Mouse (Mus musculus) heart, embryonic 16.5 days (tissue): ENCODE measurements around the gene 1700086D15Rik. TPM values are rescaled to one million over a fixed set of nuclear protein-coding genes. Genes with fewer than 3 reads are reported as not detected.

Experiments used
- ATAC-seq: fragments of 200-750 bp; cut with Nextera tagmentation; replicated peaks from 2 replicates; pipeline ENCODE4 v1.8.0; 2017; ENCODE audit warnings: moderate number of reproducible peaks; ENCODE audit not compliant: insufficient read depth, low FRiP score; ENCODE audit errors: extremely low read depth
- H3K27ac ChIP-seq: fragments of 300-500 bp; sonication (generic); 2 replicates; pipeline ENCODE4 v1.5.1; 2014; ENCODE audit warnings: mild to moderate bottlenecking, low read length, control low read depth, moderate library complexity
- H3K27me3 ChIP-seq: fragments of 300-500 bp; sonication (generic); 2 replicates; pipeline ENCODE4 v1.6.1; 2014; ENCODE audit warnings: low read length, mixed read lengths; ENCODE audit not compliant: control insufficient read depth, insufficient read depth
- H3K36me3 ChIP-seq: fragments of 300-500 bp; sonication (generic); 2 replicates; pipeline ENCODE4 v1.6.1; 2014; ENCODE audit not compliant: control insufficient read depth, insufficient read depth
- H3K4me1 ChIP-seq: fragments of 300-500 bp; sonication (generic); 2 replicates; pipeline ENCODE4 v1.6.1; 2014; ENCODE audit warnings: low read length, mixed read lengths; ENCODE audit not compliant: control insufficient read depth, insufficient read depth
- H3K4me2 ChIP-seq: fragments of 300-500 bp; sonication (generic); 2 replicates; pipeline ENCODE4 v1.6.1; 2014; ENCODE audit warnings: low read depth, mild to moderate bottlenecking, control low read depth, low read length
- H3K4me3 ChIP-seq: fragments of 300-500 bp; sonication (generic); 2 replicates; pipeline ENCODE4 v1.5.1; 2014; ENCODE audit warnings: mild to moderate bottlenecking, control low read depth, low read length
- H3K9ac ChIP-seq: fragments of 300-500 bp; sonication (generic); 2 replicates; pipeline ENCODE4 v1.6.1; 2014; ENCODE audit warnings: low read length, control low read depth
- H3K9me3 ChIP-seq: fragments of 300-500 bp; sonication (generic); replicated peaks from 2 replicates; pipeline ENCODE4 v1.6.1; 2016; ENCODE audit warnings: low read length; ENCODE audit not compliant: control insufficient read depth
- WGBS: fragments of 180-500 bp; shearing (Covaris S2); extraction: QIAGEN DNeasy Blood & Tissue Kit; methylation state at CpG from one replicate; pipeline ENCODE4 v1.1.7; 2014; 5-methylcytosine and 5-hydroxymethylcytosine counted together
- polyA plus RNA-seq: library from polyadenylated mRNA; unstranded; fragments of >200 nt; fragmentation: Nextera tagmentation; extraction: Ambion mirVana; gene quantifications from 2 replicates; pipeline ENCODE4 v1.2.1, GENCODE M21; 2015

1700086D15Rik gene
- polyA plus RNA-seq, 1 experiment from 2014 or later, result not detected

DNA sequence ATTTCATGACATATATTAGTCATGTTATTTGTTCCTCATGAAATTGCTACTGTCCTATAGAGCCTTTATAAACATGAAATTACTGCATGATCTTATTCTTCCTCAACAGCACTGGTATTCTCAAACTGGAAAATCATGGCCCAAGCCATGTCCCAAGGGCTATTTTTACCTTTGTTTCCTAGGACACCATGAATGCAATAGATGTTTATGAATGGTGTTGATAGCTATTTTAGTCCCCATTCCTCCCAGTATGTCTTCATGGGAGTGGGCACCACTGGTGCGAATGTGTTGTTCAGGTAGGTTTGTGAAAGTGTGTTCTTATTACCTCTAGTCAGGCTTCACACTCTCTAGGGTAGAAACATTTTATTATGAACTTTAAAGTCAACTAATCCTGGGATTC lies 25.4 kb upstream of the 1700086D15Rik start:
- peaks cover 53% of the 10 kb centered on the region for H3K36me3 ChIP-seq
- H3K4me1 ChIP-seq, result peaks cover 13% of the 10 kb centered on the region
- H3K27ac ChIP-seq, result peak overlapping the region; percentile 59
- H3K4me2 ChIP-seq, result no peak overlapping the region
- no peaks in the 10 kb centered on the region for H3K27me3 ChIP-seq
- no peak overlapping the region for H3K4me3 ChIP-seq
- no peak overlapping the region for H3K9ac ChIP-seq
- ATAC-seq, result no peak
- H3K9me3 ChIP-seq, result no peaks in the 10 kb centered on the region
- WGBS, result 59% methylated on average over 1 of the region's 1 CpGs

DNA sequence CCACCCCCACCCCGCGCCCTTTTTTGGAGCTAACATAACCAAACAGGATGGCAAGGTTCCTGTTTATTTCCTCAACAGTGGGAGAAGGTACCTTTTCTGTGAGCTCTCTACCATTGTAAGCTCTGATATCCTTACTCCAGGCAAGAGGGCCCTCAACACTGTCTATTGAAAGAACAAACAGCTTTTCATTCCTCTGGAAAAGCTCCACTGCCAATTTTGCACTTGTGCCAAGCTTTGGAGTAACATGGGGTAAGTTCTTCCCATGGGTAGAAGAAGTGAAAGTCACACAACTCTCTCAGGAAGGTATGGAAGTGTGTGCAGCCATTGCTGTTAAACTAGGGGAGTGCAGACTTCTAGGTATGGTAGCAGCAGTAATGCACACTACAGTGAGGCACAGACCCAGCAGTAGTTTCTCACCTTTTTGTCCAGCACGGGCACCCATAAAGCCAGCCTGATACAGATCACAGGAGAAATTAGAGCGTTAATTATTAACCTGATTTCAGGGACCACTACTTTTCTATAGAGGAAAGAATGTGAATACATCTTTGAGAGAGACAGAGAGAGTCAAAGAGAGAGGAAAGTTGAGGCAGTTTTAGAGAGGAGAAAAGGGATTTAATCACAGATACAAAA lies 10.5 kb upstream of the 1700086D15Rik start:
- H3K4me2 ChIP-seq, result no peak overlapping the region
- H3K36me3 ChIP-seq, result 0 out of 2 replicates have a peak, but pooled peaks cover under 1% of the 10 kb centered on the region
- H3K4me1 ChIP-seq, result no peaks in the 10 kb centered on the region; the same call in 1 of the 2 replicates
- H3K9ac ChIP-seq, result no peak overlapping the region
- H3K4me3 ChIP-seq, result no peak overlapping the region
- no peak overlapping the region for H3K27ac ChIP-seq
- H3K27me3 ChIP-seq, result no peaks in the 10 kb centered on the region
- ATAC-seq, result no peak
- no peaks in the 10 kb centered on the region for H3K9me3 ChIP-seq
- WGBS, result 79% methylated on average over 4 of the region's 4 CpGs

DNA sequence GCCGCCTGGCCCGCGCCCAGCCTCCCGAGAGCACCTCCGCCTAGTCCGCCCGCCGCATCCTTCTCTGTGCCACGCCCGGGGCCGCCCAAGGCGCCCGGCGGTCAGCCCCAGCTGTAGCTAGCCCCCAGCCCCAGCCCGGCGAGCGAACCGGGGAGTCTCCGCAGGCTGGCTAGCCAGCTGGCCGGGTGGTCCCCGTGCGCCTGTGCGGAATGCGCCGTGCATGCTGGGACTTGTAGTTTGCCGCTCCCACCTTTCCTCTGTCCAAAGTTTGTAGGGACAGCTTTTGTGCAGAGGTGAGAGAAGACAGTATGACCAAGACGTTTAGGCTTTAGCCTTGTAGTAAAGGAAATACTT lies 3.1 kb upstream of the 1700086D15Rik start, which contains the start of gene Arhgap44:
Arhgap44 (minus strand) TSS at position 195 of the 354 bp plus-strand sequence.
- Histone ChIP-seq H3K9me3 (no peaks in the 10 kb centered on the region), H3K9ac (peak within 1 kb of the TSS; percentile 79), H3K27me3 (no peaks in the 10 kb centered on the region; the same call in 1 of the 2 replicates), H3K4me3 (peak within 1 kb of the TSS; percentile 71), H3K4me1 (peaks cover 15% of the 10 kb centered on the region), H3K4me2 (peak within 1 kb of the TSS; percentile 90), H3K27ac (0 out of 2 replicates have a peak within 1 kb of the TSS, but pooled peaks have one; percentile 31), H3K36me3 (no peaks in the 10 kb centered on the region)
- peak; percentile 88 for ATAC-seq
- WGBS, result under 1% methylated on average over 24 of the region's 27 CpGs

DNA sequence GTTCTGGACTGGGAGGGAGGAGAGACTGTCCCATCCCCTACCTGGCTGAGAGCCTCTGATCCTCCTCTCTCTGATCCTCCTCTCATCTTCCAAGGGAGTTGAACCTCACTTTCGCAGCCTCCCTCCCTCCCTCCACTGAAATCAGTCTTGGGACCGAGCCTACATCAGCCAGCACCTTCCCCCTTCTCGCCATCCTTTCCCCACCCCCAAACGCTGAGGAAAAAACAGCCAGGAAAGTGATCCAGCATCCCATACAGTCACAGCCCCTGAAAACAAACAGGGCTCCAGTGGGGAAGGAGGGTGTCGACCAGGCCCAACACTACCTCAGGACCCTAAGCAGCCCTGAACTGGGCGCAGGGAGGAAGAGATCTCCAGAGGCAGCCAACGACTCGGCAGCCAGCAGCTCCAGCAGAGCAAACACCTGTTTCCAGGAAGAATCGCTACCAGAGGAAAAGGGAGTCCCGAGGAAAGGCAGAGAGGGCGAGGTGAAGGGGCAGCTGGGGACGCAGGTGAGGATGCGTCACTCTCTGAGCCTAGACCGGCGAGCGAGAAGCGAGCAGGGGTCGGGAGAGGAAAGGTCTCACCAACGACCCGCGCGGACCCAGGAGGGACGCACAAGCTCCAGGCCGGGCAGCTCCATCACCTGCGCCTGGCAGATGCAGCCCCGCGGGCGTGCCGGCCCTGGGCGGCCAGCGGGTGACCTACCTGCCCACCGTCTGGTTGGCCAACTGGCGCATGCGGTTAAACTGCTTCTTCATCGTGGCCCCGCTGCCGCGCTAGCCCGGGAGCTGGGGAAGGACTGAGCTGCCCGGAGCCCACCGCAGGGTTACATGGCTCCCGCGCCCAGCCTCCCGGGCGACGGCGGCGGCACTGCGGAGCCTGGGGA lies 2.4 kb upstream of the 1700086D15Rik start:
- Histone ChIP-seq H3K27ac (0 out of 2 replicates have a peak overlapping the region, but pooled peaks have one; percentile 31), H3K4me1 (peaks cover 21% of the 10 kb centered on the region), H3K9me3 (no peaks in the 10 kb centered on the region), H3K4me2 (peak overlapping the region; percentile 90), H3K27me3 (no peaks in the 10 kb centered on the region; the same call in 1 of the 2 replicates), H3K36me3 (no peaks in the 10 kb centered on the region), H3K4me3 (peak overlapping the region; percentile 71), H3K9ac (peak overlapping the region; percentile 79)
- peak; percentile 63 for ATAC-seq
- WGBS, result 2% methylated on average over 42 of the region's 49 CpGs

- ATAC-seq, result 0 out of 2 replicates have a peak, but pooled peaks have one; percentile 17
- 45% methylated on average over 7 of the region's 7 CpGs for WGBS
- H3K4me2 ChIP-seq, result peak overlapping the region; percentile 90
- H3K9me3 ChIP-seq, result no peaks in the 10 kb centered on the region
- peak overlapping the region; percentile 71 for H3K4me3 ChIP-seq
- H3K9ac ChIP-seq, result peak overlapping the region; percentile 79
- no peaks in the 10 kb centered on the region; the same call in 1 of the 2 replicates for H3K27me3 ChIP-seq
- H3K27ac ChIP-seq, result peak overlapping the region; percentile 31; the same call in 1 of the 2 replicates
- peaks cover 21% of the 10 kb centered on the region for H3K4me1 ChIP-seq
- H3K36me3 ChIP-seq, result no peaks in the 10 kb centered on the region
These were observed 1.5 kb upstream of the 1700086D15Rik start for GRCm38 (mm10) chr11:65160991-65161880.

DNA sequence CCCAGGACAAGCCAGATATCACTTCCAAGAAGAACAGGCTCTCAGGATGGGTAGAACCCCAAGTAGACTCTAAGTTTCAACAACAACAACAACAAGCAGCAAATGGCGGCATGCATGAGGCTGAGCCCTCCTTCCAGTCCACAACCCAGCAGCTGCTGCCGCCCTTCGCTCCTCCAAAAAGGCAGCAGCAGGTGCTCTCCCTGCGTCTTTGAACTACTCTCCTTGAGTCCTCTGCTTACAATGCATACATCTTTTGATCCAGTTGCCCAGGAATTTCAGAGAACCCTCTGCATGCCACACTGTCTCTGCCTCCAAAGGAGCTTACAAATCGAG lies 1.1 kb downstream of the 1700086D15Rik start:
- no peak overlapping the region for H3K9ac ChIP-seq
- H3K9me3 ChIP-seq, result no peaks in the 10 kb centered on the region
- ATAC-seq, result no peak
- 91% methylated on average over 5 of the region's 5 CpGs for WGBS
- H3K36me3 ChIP-seq, result no peaks in the 10 kb centered on the region
- no peak overlapping the region for H3K4me2 ChIP-seq
- H3K27ac ChIP-seq, result no peak overlapping the region
- no peaks in the 10 kb centered on the region; the same call in 1 of the 2 replicates for H3K27me3 ChIP-seq
- H3K4me3 ChIP-seq, result no peak overlapping the region
- H3K4me1 ChIP-seq, result peaks cover 26% of the 10 kb centered on the region

- no peak for ATAC-seq
- Histone ChIP-seq H3K36me3 (no peaks in the 10 kb centered on the region), H3K4me2 (no peak overlapping the region), H3K27me3 (no peaks in the 10 kb centered on the region; the same call in 1 of the 2 replicates), H3K9ac (no peak overlapping the region), H3K4me3 (no peak overlapping the region), H3K4me1 (peaks cover 27% of the 10 kb centered on the region), H3K9me3 (no peaks in the 10 kb centered on the region), H3K27ac (no peak overlapping the region)
- 89% methylated on average over 20 of the region's 20 CpGs for WGBS
These were observed 1.6 kb downstream of the 1700086D15Rik start for GRCm38 (mm10) chr11:65157966-65158657.

- Histone ChIP-seq H3K9ac (no peak overlapping the region), H3K27ac (no peak overlapping the region), H3K4me1 (peaks cover 26% of the 10 kb centered on the region), H3K9me3 (no peaks in the 10 kb centered on the region), H3K36me3 (no peaks in the 10 kb centered on the region), H3K27me3 (no peaks in the 10 kb centered on the region), H3K4me3 (no peak overlapping the region), H3K4me2 (no peak overlapping the region)
- 88% methylated on average over 5 of the region's 5 CpGs for WGBS
- no peak for ATAC-seq
These were observed 6.7 kb downstream of the 1700086D15Rik start for GRCm38 (mm10) chr11:65153006-65153405.
